Mouse (Mus musculus): ENCODE measurements at regions not wholly inside any gene's neighbourhood (a gene's known extent, or its start where the extent isn't known, plus 50 kb on each side); places are given as distances from the start of the nearest gene placed in this dataset.
"Not testable (repeated sequence)": the region's sequence is repeated elsewhere in the genome, so short reads cannot be mapped to it uniquely, and the experiment has no call there.

GRCm38 (mm10) chr10:46629876-46630275 is 1052.2 kb downstream of the Hace1 start:
- intact Hi-C loops (cut with DNase I) = no loop called here
- DNase-seq = no peak

- no peak for DNase-seq
- intact Hi-C loops (cut with DNase I) = no loop called here
Observed at GRCm38 (mm10) chr10:46663041-46663440, 1085.4 kb downstream of the Hace1 start.

GRCm38 (mm10) chr10:46689823-46690372 is 1112.3 kb downstream of the Hace1 start:
- DNase-seq; intact Hi-C loops (cut with DNase I): not testable (repeated sequence)

GRCm38 (mm10) chr10:46692661-46693060 is 1115.0 kb downstream of the Hace1 start:
- intact Hi-C loops (cut with DNase I) = no loop called here
- DNase-seq = no peak

GRCm38 (mm10) chr10:46697363-46698246 is 1120.0 kb downstream of the Hace1 start:
- peak; percentile 59 for DNase-seq
- intact Hi-C loops (cut with DNase I) = no loop called here

GRCm38 (mm10) chr10:46701221-46701620 is 1123.6 kb downstream of the Hace1 start:
- DNase-seq = peak; percentile 25
- intact Hi-C loops (cut with DNase I) = no loop called here

- DNase-seq = not testable (repeated sequence)
Observed at GRCm38 (mm10) chr10:46708022-46708421, 1130.4 kb downstream of the Hace1 start.

GRCm38 (mm10) chr10:46712690-46713089 is 1135.1 kb downstream of the Hace1 start:
- no peak for DNase-seq
- intact Hi-C loops (cut with DNase I) = no loop called here

More at GRCm38 (mm10) chr10:46708022-46708421, 1130.4 kb downstream of the Hace1 start:
- intact Hi-C loops (cut with DNase I) = not testable (repeated sequence)

GRCm38 (mm10) chr10:46718349-46719087 is 1140.9 kb downstream of the Hace1 start:
- no peak for DNase-seq
- intact Hi-C loops (cut with DNase I) = no loop called here

- intact Hi-C loops (cut with DNase I) = no loop called here
- no peak for DNase-seq
Observed at GRCm38 (mm10) chr10:46719088-46719469, 1141.5 kb downstream of the Hace1 start.

GRCm38 (mm10) chr10:46723666-46724065 is 1146.0 kb downstream of the Hace1 start:
- intact Hi-C loops (cut with DNase I) = no loop called here
- no peak for DNase-seq

- no peak for DNase-seq
- intact Hi-C loops (cut with DNase I) = no loop called here
Observed at GRCm38 (mm10) chr10:46730601-46731000, 1153.0 kb downstream of the Hace1 start.

GRCm38 (mm10) chr10:46733760-46734265 is 1156.2 kb downstream of the Hace1 start:
- intact Hi-C loops (cut with DNase I) = no loop called here
- DNase-seq = no peak

GRCm38 (mm10) chr10:46741098-46741497 is 1163.5 kb downstream of the Hace1 start:
- DNase-seq = no peak
- intact Hi-C loops (cut with DNase I) = no loop called here

GRCm38 (mm10) chr10:46742131-46742530 is 1164.5 kb downstream of the Hace1 start:
- intact Hi-C loops (cut with DNase I) = no loop called here
- DNase-seq = no peak

- intact Hi-C loops (cut with DNase I) = no loop called here
Observed at GRCm38 (mm10) chr10:46760923-46761322, 1183.3 kb downstream of the Hace1 start.

GRCm38 (mm10) chr10:46778729-46779128 is 1201.1 kb downstream of the Hace1 start:
- intact Hi-C loops (cut with DNase I) = no loop called here
- DNase-seq = no peak

More at GRCm38 (mm10) chr10:46760923-46761322, 1183.3 kb downstream of the Hace1 start:
- DNase-seq = no peak

- DNase-seq; intact Hi-C loops (cut with DNase I): not testable (repeated sequence)
Observed at GRCm38 (mm10) chr10:46785723-46786122, 1208.1 kb downstream of the Hace1 start.

GRCm38 (mm10) chr10:46814271-46814670 is 1236.6 kb downstream of the Hace1 start:
- intact Hi-C loops (cut with DNase I) = no loop called here
- DNase-seq = no peak

- no peak for DNase-seq
- intact Hi-C loops (cut with DNase I) = no loop called here
Observed at GRCm38 (mm10) chr10:46819133-46819532, 1241.5 kb downstream of the Hace1 start.

GRCm38 (mm10) chr10:46819965-46820364 is 1242.3 kb downstream of the Hace1 start:
- intact Hi-C loops (cut with DNase I) = no loop called here

More at GRCm38 (mm10) chr10:46819965-46820364, 1242.3 kb downstream of the Hace1 start:
- no peak for DNase-seq

All from left cerebral cortex, postnatal 4 days (tissue).